8 mouse cellular contexts compared by ENCODE assay signal in the genomic region with DNA sequence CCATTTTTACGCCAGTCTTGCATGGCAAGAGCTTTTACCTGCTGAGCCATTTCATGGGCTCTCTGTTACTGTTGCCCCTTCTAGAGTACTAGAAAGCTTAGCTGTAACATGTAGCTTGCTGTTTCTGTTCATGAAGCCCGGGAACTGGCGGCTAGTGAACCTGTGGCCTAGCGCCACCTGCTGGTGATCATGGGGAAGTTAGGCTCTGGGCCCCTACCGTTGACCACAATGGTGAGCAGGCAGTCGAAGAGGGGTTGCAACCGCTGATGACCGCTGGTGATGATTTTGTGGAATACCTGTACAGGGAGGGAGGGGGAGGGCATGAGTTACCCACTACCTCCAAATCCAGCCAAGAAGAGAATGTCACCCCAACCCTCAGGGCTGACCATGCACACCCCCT. TPM values are rescaled to one million over a fixed set of nuclear protein-coding genes. Genes with fewer than 3 reads are reported as not detected.
DNase-seq lines count a peak whose midpoint lies in the region; ATAC-seq lines count a peak whose summit lies in the region.

No protein-coding gene starts in this region.

- DNase-seq in CD8-positive naive resting alpha-beta T cell, adult 2 months (ENCODE audit: low read depth in 2 of 2, low spot score in 2 of 2): peak; percentile 56 to 62
- DNase-seq in R1 (ENCODE audit: low read depth, low spot score): peak; percentile 71
- DNase-seq in cerebellum, postnatal 25 days: peak; percentile 77 to 83
- peak; percentile 36 for DNase-seq in gastrocnemius, postnatal 25 days
- DNase-seq in ovary, postnatal 36 days (ENCODE audit: low spot score): peak; percentile 69

- no peak overlapping the region for H3K27ac ChIP-seq in kidney, embryonic 15.5 days
- no peak overlapping the region for H3K27ac ChIP-seq in lung, embryonic 16.5 days (ENCODE audit: low read length)

- H3K27me3 ChIP-seq in kidney, embryonic 15.5 days: peaks cover 38% of the 10 kb centered on the region
- peaks cover 3% of the 10 kb centered on the region; the same call in 1 of the 2 replicates for H3K27me3 ChIP-seq in lung, embryonic 16.5 days (ENCODE audit: control insufficient read depth, insufficient read depth, low read depth, low read length)

- H3K4me3 ChIP-seq in kidney, embryonic 15.5 days (replicated peaks): no peak overlapping the region
- H3K4me3 ChIP-seq in lung, embryonic 16.5 days (ENCODE audit: low read length): no peak overlapping the region

- no peak overlapping the region for H3K9ac ChIP-seq in kidney, embryonic 15.5 days
- H3K9ac ChIP-seq in lung, embryonic 16.5 days (ENCODE audit: low read length): no peak overlapping the region

- H3K9me3 ChIP-seq in kidney, embryonic 15.5 days (replicated peaks): no peaks in the 10 kb centered on the region
- H3K9me3 ChIP-seq in lung, embryonic 16.5 days (ENCODE audit: control insufficient read depth, low read length): no peaks in the 10 kb centered on the region

- H3K4me2 ChIP-seq in kidney, embryonic 15.5 days: no peak overlapping the region
- H3K4me2 ChIP-seq in lung, embryonic 16.5 days (ENCODE audit: low read depth, low read length): no peak overlapping the region

- H3K4me1 ChIP-seq in kidney, embryonic 15.5 days: peaks cover 16% of the 10 kb centered on the region
- peaks cover 7% of the 10 kb centered on the region for H3K4me1 ChIP-seq in lung, embryonic 16.5 days (replicated peaks; ENCODE audit: control insufficient read depth, insufficient read depth, low read length)

- 5% methylated on average over 8 of the region's 8 CpGs for WGBS in kidney, embryonic 15.5 days
- 11% methylated on average over 8 of the region's 8 CpGs for WGBS in lung, embryonic 16.5 days

- peak; percentile 45; the same call in 1 of the 2 replicates for ATAC-seq in kidney, embryonic 15.5 days (replicated peaks; ENCODE audit: low FRiP score)
- peak; percentile 49 for ATAC-seq in lung, embryonic 16.5 days (ENCODE audit: low read depth)
- no peak for ATAC-seq in inflammation-experienced regulatory T-cells, adult 6 months

- no peaks in the 10 kb centered on the region for H3K36me3 ChIP-seq in kidney, embryonic 15.5 days
- no peaks in the 10 kb centered on the region for H3K36me3 ChIP-seq in lung, embryonic 16.5 days (ENCODE audit: control insufficient read depth, insufficient read depth, low read length)

RNA-seq across cellular contexts. Expression of gene Hid1, which starts 13.4 kb away (rescaled TPM):
- 1 to 10 TPM; 1.4 to 2.8 TPM for total RNA-seq in gastrocnemius, postnatal 25 days (2021)
- polyA plus RNA-seq in kidney, embryonic 15.5 days (2015; fragmentation: Nextera tagmentation; extraction: Ambion mirVana): 6.7 and 8.1 TPM in 2 replicates
- polyA plus RNA-seq in lung, embryonic 16.5 days (2015; fragmentation: Nextera tagmentation; extraction: Ambion mirVana): 19.1 and 20.2 TPM in 2 replicates
- polyA plus RNA-seq in inflammation-experienced regulatory T-cells, adult 6 months (2017; shearing (Covaris generic)): 1 to 10 TPM; 1.9 to 3.4 (median 2.6) TPM

RNA-seq across cellular contexts. Expression of gene Otop3, which starts 19.7 kb away (rescaled TPM):
- not detected for total RNA-seq in gastrocnemius, postnatal 25 days (2021)
- polyA plus RNA-seq in kidney, embryonic 15.5 days (2015; fragmentation: Nextera tagmentation; extraction: Ambion mirVana): not detected in 2 replicates
- not detected in 2 replicates for polyA plus RNA-seq in lung, embryonic 16.5 days (2015; fragmentation: Nextera tagmentation; extraction: Ambion mirVana)
- polyA plus RNA-seq in inflammation-experienced regulatory T-cells, adult 6 months (2017; shearing (Covaris generic)): not detected

RNA-seq across cellular contexts. Expression of gene Cdr2l, which starts 27.5 kb away (rescaled TPM):
- 1 to 10 TPM; 3.1 to 4.0 TPM for total RNA-seq in gastrocnemius, postnatal 25 days (2021)
- 10.6 and 10.7 TPM in 2 replicates for polyA plus RNA-seq in kidney, embryonic 15.5 days (2015; fragmentation: Nextera tagmentation; extraction: Ambion mirVana)
- polyA plus RNA-seq in lung, embryonic 16.5 days (2015; fragmentation: Nextera tagmentation; extraction: Ambion mirVana): 11.5 and 12.0 TPM in 2 replicates
- polyA plus RNA-seq in inflammation-experienced regulatory T-cells, adult 6 months (2017; shearing (Covaris generic)): not detected

RNA-seq across cellular contexts. Expression of gene Ush1g, which starts 32.3 kb away (rescaled TPM):
- under 1 TPM; 0.56 to 0.97 TPM for total RNA-seq in gastrocnemius, postnatal 25 days (2021)
- polyA plus RNA-seq in kidney, embryonic 15.5 days (2015; fragmentation: Nextera tagmentation; extraction: Ambion mirVana): not detected in 2 replicates
- polyA plus RNA-seq in lung, embryonic 16.5 days (2015; fragmentation: Nextera tagmentation; extraction: Ambion mirVana): not detected in 2 replicates
- not detected for polyA plus RNA-seq in inflammation-experienced regulatory T-cells, adult 6 months (2017; shearing (Covaris generic))

RNA-seq across cellular contexts. Expression of gene Otop2, which starts 47.2 kb away (rescaled TPM):
- total RNA-seq in gastrocnemius, postnatal 25 days (2021): not detected
- 0.06 and 0.09 TPM in 2 replicates for polyA plus RNA-seq in kidney, embryonic 15.5 days (2015; fragmentation: Nextera tagmentation; extraction: Ambion mirVana)
- polyA plus RNA-seq in lung, embryonic 16.5 days (2015; fragmentation: Nextera tagmentation; extraction: Ambion mirVana): 0.09 TPM in 1 of 2 replicates, not detected in the other
- polyA plus RNA-seq in inflammation-experienced regulatory T-cells, adult 6 months (2017; shearing (Covaris generic)): not detected

Comparison
In these comparisons a context has a peak if more than half of its experiments do, and no peak if none do; other contexts are left out.
1. RNA of gene Cdr2l, which starts 27.5 kb away (polyA plus RNA-seq): 11.5 to 12.0 TPM in lung, embryonic 16.5 days and 10.6 to 10.7 TPM in kidney, embryonic 15.5 days; not detected in inflammation-experienced regulatory T-cells, adult 6 months; every median in the first group is over 10 times any median in the second.
2. Peak in every context shown above with its lines, with median percentiles within 50 percentile points of each other: DNase-seq.